Mouse (Mus musculus) monocyte, adult 2 months (primary cell): ENCODE data around the gene Vmn2r66.

ENCODE experiments used
- DNase-seq, 2 experiments: peaks; one replicate each; pipeline ENCODE4 v3.0.0; 2022; ENCODE audit warnings: low spot score in 2 of 2, low read depth in 1 of 2

The Vmn2r66 gene

DNA sequence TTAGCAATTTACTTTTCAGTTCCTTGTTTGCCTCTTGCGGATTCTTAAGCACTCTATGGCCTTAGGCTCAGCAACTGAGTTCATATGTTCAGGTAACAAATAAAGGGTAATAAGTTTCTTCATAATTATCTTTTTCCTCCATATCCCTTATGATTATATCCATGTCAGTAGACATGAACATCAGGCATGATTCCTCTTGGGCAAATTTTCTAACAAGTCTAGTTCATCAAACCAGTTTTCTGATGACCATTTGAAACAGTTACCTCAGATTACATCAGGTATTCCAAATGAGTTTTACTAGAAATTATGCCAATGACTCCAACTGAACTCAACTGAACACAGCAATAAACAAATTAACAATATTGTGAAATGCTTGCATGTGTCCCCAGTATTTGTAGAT, at the start of gene Vmn2r66:
Vmn2r66 (minus strand) TSS at position 101 of the 400 bp plus-strand sequence.
- DNase-seq: no peak

GRCm38 (mm10) chr7:84996694-84997093, 15.4 kb downstream of the Vmn2r66 start:
- no peak for DNase-seq

GRCm38 (mm10) chr7:84964015-84964414, 48.1 kb downstream of the Vmn2r66 start, which contains the start of gene Vmn2r65:
Gene Vmn2r65 (minus strand): TSS chr7:84964115.
- DNase-seq: no peak
